In the genomic region with DNA sequence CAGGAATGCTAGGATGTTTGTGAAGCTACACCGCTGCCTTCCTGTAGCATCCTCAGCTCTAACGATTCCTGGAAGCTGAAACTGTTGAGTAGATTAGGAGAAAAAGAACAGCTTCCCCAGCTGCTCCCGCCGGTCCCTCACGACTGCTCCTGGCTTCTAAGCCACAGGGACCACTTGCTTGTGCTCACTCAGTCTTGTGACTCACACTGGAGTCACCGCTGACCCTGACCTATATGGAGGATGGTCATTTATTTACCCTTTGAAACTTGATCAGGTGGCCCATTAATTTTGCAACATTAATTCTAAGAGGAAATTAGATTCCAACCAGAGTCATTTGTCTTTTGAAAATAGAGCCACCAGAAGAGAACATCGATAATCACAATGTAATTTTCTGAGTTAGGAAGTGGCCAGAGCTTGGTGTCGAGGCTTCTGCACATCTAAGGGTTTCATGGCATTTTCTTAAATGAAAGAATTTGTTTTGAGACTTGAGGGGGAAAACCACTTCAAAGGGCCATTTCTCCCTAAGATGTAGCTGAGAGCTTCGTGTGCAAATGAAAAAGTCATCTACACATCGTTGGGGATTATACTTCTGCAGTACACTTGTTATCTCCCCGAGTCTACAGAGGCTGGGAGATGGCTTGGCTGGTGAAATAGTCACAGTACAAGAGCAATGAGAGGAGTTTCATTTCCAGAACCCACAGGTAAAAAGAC, we compare ENCODE assay signal across 22 mouse cellular contexts.
DNase-seq lines count a peak whose midpoint lies in the region; ATAC-seq and TF ChIP-seq lines count a peak whose summit lies in the region.
"Had no signal": no experiment of that assay in that cellular context is flagged by ENCODE, and none has a peak within 500 bp of the region (broad histone marks: within the 10 kb centered on the region; RNA-seq: fewer than 3 reads in every experiment).

No protein-coding gene starts in this region.

- WGBS in kidney, postnatal 0 days, result 33% methylated on average over 11 of the region's 11 CpGs
- WGBS in hindbrain, embryonic 13.5 days, result 76% methylated on average over 11 of the region's 11 CpGs

- DNase-seq in kidney, postnatal 0 days (ENCODE audit: low spot score), result peak; percentile 23
- no peak for DNase-seq in kidney, adult 8-10 months
- DNase-seq in T-cell, adult 2 months (ENCODE audit: low spot score), result peak; percentile 33
- no peak for DNase-seq in urinary bladder, postnatal 14 days (ENCODE audit: low spot score)
- DNase-seq: cerebellum, adult 9-11 months; gastrocnemius, postnatal 36 days; heart, postnatal 10 days; layer of hippocampus, postnatal 36 days; liver, embryonic 13.5 days; lung, embryonic 14.5 days; lung, postnatal 36 days had no signal

- no peak; the same call in 1 of the 2 replicates for ATAC-seq in kidney, postnatal 0 days (replicated peaks; ENCODE audit: low FRiP score, low read depth)
- ATAC-seq in inflammation-experienced regulatory T-cells, adult 6 months, result peak; percentile 35
- no peak for ATAC-seq in hindbrain, embryonic 13.5 days (ENCODE audit: low FRiP score)
- ATAC-seq: activated CD4-positive, CD25-positive, alpha-beta regulatory T cell, adult 4 months; forebrain, embryonic 16.5 days; intestine, embryonic 16.5 days; Patski had no signal

- H3K27ac ChIP-seq in kidney, postnatal 0 days, result no peak overlapping the region
- H3K27ac ChIP-seq in hindbrain, embryonic 13.5 days, result no peak overlapping the region
- H3K27ac ChIP-seq: hindbrain, embryonic 15.5 days; kidney, embryonic 15.5 days; limb, embryonic 13.5 days; liver, embryonic 13.5 days had no signal

- no peaks in the 10 kb centered on the region; the same call in 1 of the 2 replicates for H3K9me3 ChIP-seq in kidney, postnatal 0 days (replicated peaks; ENCODE audit: low read length)
- no peaks in the 10 kb centered on the region for H3K9me3 ChIP-seq in hindbrain, embryonic 13.5 days
- H3K9me3 ChIP-seq: hindbrain, embryonic 15.5 days; kidney, embryonic 15.5 days; limb, embryonic 13.5 days; liver, embryonic 13.5 days had no signal

- H3K36me3 ChIP-seq in kidney, postnatal 0 days (ENCODE audit: insufficient read depth, low read length), result no peaks in the 10 kb centered on the region
- H3K36me3 ChIP-seq in C2C12 (ENCODE audit: control insufficient read depth, insufficient read depth), result no peaks in the 10 kb centered on the region
- no peaks in the 10 kb centered on the region for H3K36me3 ChIP-seq in hindbrain, embryonic 13.5 days
- H3K36me3 ChIP-seq: hindbrain, embryonic 15.5 days; kidney, embryonic 15.5 days; limb, embryonic 13.5 days; liver, embryonic 13.5 days had no signal

- no peak overlapping the region for H3K4me3 ChIP-seq in kidney, postnatal 0 days (replicated peaks; ENCODE audit: low read depth, low read length)
- H3K4me3 ChIP-seq in C2C12 (ENCODE audit: insufficient read depth, poor library complexity, severe bottlenecking), result no peak overlapping the region
- H3K4me3 ChIP-seq in hindbrain, embryonic 13.5 days, result no peak overlapping the region
- H3K4me3 ChIP-seq: hindbrain, embryonic 15.5 days; kidney, embryonic 15.5 days; limb, embryonic 13.5 days; liver, embryonic 13.5 days had no signal

- H3K4me2 ChIP-seq in kidney, postnatal 0 days (ENCODE audit: low read length), result no peak overlapping the region
- no peak overlapping the region for H3K4me2 ChIP-seq in hindbrain, embryonic 13.5 days
- H3K4me2 ChIP-seq: heart, embryonic 11.5 days; hindbrain, embryonic 15.5 days; kidney, embryonic 15.5 days; limb, embryonic 13.5 days; liver, embryonic 13.5 days; lung, embryonic 14.5 days had no signal

- no peak for TF ChIP-seq CTCF in kidney, postnatal 0 days (IDR thresholded peaks at IDR 0.05; ENCODE audit: low read depth)
- no peak for TF ChIP-seq CTCF in C2C12 (IDR thresholded peaks at IDR 0.05; ENCODE audit: control insufficient read depth, insufficient read depth, insufficient read length)

- peak overlapping the region; percentile 8 for H3ac ChIP-seq in C2C12 (ENCODE audit: control insufficient read depth, insufficient read length, low read depth)

- H3K27me3 ChIP-seq in kidney, postnatal 0 days (ENCODE audit: insufficient read depth, low read length), result no peaks in the 10 kb centered on the region
- no peaks in the 10 kb centered on the region for H3K27me3 ChIP-seq in C2C12 (ENCODE audit: control insufficient read depth, insufficient read depth, insufficient read length)
- no peaks in the 10 kb centered on the region for H3K27me3 ChIP-seq in hindbrain, embryonic 13.5 days
- H3K27me3 ChIP-seq: hindbrain, embryonic 15.5 days; kidney, embryonic 15.5 days; liver, embryonic 13.5 days; Patski had no signal

- no peaks in the 10 kb centered on the region for H3K4me1 ChIP-seq in kidney, postnatal 0 days (replicated peaks; ENCODE audit: insufficient read depth, low read length)
- H3K4me1 ChIP-seq in hindbrain, embryonic 13.5 days (replicated peaks), result no peaks in the 10 kb centered on the region
- H3K4me1 ChIP-seq: hindbrain, embryonic 15.5 days; liver, embryonic 13.5 days had no signal

- no peak overlapping the region for H3K9ac ChIP-seq in kidney, postnatal 0 days (ENCODE audit: low read depth, low read length)
- no peak overlapping the region for H3K9ac ChIP-seq in hindbrain, embryonic 13.5 days
- H3K9ac ChIP-seq: hindbrain, embryonic 15.5 days; kidney, embryonic 15.5 days; limb, embryonic 13.5 days; liver, embryonic 13.5 days; lung, embryonic 14.5 days had no signal

- no peaks in the 10 kb centered on the region for H3K79me2 ChIP-seq in C2C12 (ENCODE audit: control insufficient read depth, insufficient read depth)

- no peaks in the 10 kb centered on the region for H3K79me3 ChIP-seq in C2C12 (ENCODE audit: low read depth)

TF ChIP-seq in C2C12, 6 proteins besides CTCF, POLR2A, EP300 and RAD21:
- TF ChIP-seq FOSL1 (IDR thresholded peaks at IDR 0.05; ENCODE audit: insufficient read depth, low read length, poor library complexity, severe bottlenecking), result peak; percentile 95
- peak; percentile 89 for TF ChIP-seq MYOD1 (IDR thresholded peaks at IDR 0.05; ENCODE audit: control insufficient read depth, insufficient read length, low read depth)
- peak; percentile 44 for TF ChIP-seq USF1 (IDR thresholded peaks at IDR 0.05; ENCODE audit: low read depth)
- no peak for TF ChIP-seq MYOG (IDR thresholded peaks at IDR 0.05; ENCODE audit: control insufficient read depth, extremely low read depth, insufficient read length)
- TF ChIP-seq CEBPB (IDR thresholded peaks at IDR 0.05; ENCODE audit: low read depth), result peak; percentile 48
- TF ChIP-seq MAX (IDR thresholded peaks at IDR 0.05), result no peak

Comparison
In these comparisons a context has a peak if more than half of its experiments do, and no peak if none do; other contexts are left out.
1. DNase-seq: peak in kidney, postnatal 0 days (single experiment) and T-cell, adult 2 months (single experiment); none in kidney, adult 8-10 months (0 of 2) and urinary bladder, postnatal 14 days (single experiment).